Mouse (Mus musculus): ENCODE measurements around the gene Fcrlb. TPM values are rescaled to one million over a fixed set of nuclear protein-coding genes. Genes with fewer than 3 reads are reported as not detected.

The Fcrlb gene
- polyA plus RNA-seq, 1 experiment from 2014 or later, result 0.29 TPM

GRCm38 (mm10) chr1:170862435-170862717 lies 50.4 kb downstream of the Fcrlb start:
- Histone ChIP-seq H3K4me1 (ENCODE audit: control insufficient read depth, insufficient read depth, low read length) (0 out of 2 replicates have a peak, but pooled peaks cover 3% of the 10 kb centered on the region), H3K9me3 (ENCODE audit: control insufficient read depth, low read length) (no peaks in the 10 kb centered on the region), H3K9ac (ENCODE audit: low read length) (no peak overlapping the region), H3K27me3 (ENCODE audit: control insufficient read depth, insufficient read depth, low read length) (no peaks in the 10 kb centered on the region), H3K27ac (ENCODE audit: low read depth, low read length) (no peak overlapping the region), H3K4me3 (ENCODE audit: low read depth, low read length) (no peak overlapping the region), H3K36me3 (ENCODE audit: control insufficient read depth, insufficient read depth, low read length) (no peaks in the 10 kb centered on the region), H3K4me2 (ENCODE audit: low read depth) (no peak overlapping the region)
- DNase-seq (ENCODE audit: low spot score) (no peak), ATAC-seq (ENCODE audit: insufficient read depth, low FRiP score, low TSS enrichment) (no peak)
- WGBS, result 89% methylated on average over 3 of the region's 3 CpGs

GRCm38 (mm10) chr1:170861671-170862434 lies 50.9 kb downstream of the Fcrlb start:
- ATAC-seq (ENCODE audit: insufficient read depth, low FRiP score, low TSS enrichment) (no peak), DNase-seq (ENCODE audit: low spot score) (no peak)
- H3K4me2 ChIP-seq (ENCODE audit: low read depth), result no peak overlapping the region
- no peaks in the 10 kb centered on the region for H3K36me3 ChIP-seq (ENCODE audit: control insufficient read depth, insufficient read depth, low read length)
- no peaks in the 10 kb centered on the region for H3K27me3 ChIP-seq (ENCODE audit: control insufficient read depth, insufficient read depth, low read length)
- no peak overlapping the region for H3K9ac ChIP-seq (ENCODE audit: low read length)
- no peaks in the 10 kb centered on the region for H3K9me3 ChIP-seq (ENCODE audit: control insufficient read depth, low read length)
- 81% methylated on average over 13 of the region's 13 CpGs for WGBS
- H3K27ac ChIP-seq (ENCODE audit: low read depth, low read length), result no peak overlapping the region
- H3K4me1 ChIP-seq (ENCODE audit: control insufficient read depth, insufficient read depth, low read length), result 0 out of 2 replicates have a peak, but pooled peaks cover under 1% of the 10 kb centered on the region
- no peak overlapping the region for H3K4me3 ChIP-seq (ENCODE audit: low read depth, low read length)

- DNase-seq (ENCODE audit: low spot score), result no peak
- Histone ChIP-seq H3K4me1 (ENCODE audit: control insufficient read depth, insufficient read depth, low read length) (no peaks in the 10 kb centered on the region), H3K27ac (ENCODE audit: low read depth, low read length) (no peak overlapping the region), H3K9ac (ENCODE audit: low read length) (no peak overlapping the region), H3K27me3 (ENCODE audit: control insufficient read depth, insufficient read depth, low read length) (no peaks in the 10 kb centered on the region), H3K4me2 (ENCODE audit: low read depth) (no peak overlapping the region), H3K36me3 (ENCODE audit: control insufficient read depth, insufficient read depth, low read length) (no peaks in the 10 kb centered on the region), H3K9me3 (ENCODE audit: control insufficient read depth, low read length) (no peaks in the 10 kb centered on the region), H3K4me3 (ENCODE audit: low read depth, low read length) (no peak overlapping the region)
- WGBS, result 84% methylated on average over 2 of the region's 2 CpGs
- ATAC-seq (ENCODE audit: insufficient read depth, low FRiP score, low TSS enrichment), result no peak
Measured at GRCm38 (mm10) chr1:170858872-170859271, 53.9 kb downstream of the Fcrlb start.

GRCm38 (mm10) chr1:170857369-170857768 lies 55.4 kb downstream of the Fcrlb start:
- Histone ChIP-seq H3K27me3 (ENCODE audit: control insufficient read depth, insufficient read depth, low read length) (no peaks in the 10 kb centered on the region), H3K4me1 (ENCODE audit: control insufficient read depth, insufficient read depth, low read length) (no peaks in the 10 kb centered on the region), H3K4me2 (ENCODE audit: low read depth) (no peak overlapping the region), H3K4me3 (ENCODE audit: low read depth, low read length) (no peak overlapping the region), H3K27ac (ENCODE audit: low read depth, low read length) (no peak overlapping the region), H3K9me3 (ENCODE audit: control insufficient read depth, low read length) (no peaks in the 10 kb centered on the region), H3K9ac (ENCODE audit: low read length) (no peak overlapping the region), H3K36me3 (ENCODE audit: control insufficient read depth, insufficient read depth, low read length) (no peaks in the 10 kb centered on the region)
- ATAC-seq (ENCODE audit: insufficient read depth, low FRiP score, low TSS enrichment), result no peak
- DNase-seq (ENCODE audit: low spot score), result no peak
- 77% methylated on average over 2 of the region's 2 CpGs for WGBS

Other genes starting within 250 kb of the Fcrlb start
- gene Atf6, start 45.2 kb downstream of the Fcrlb start, polyA plus RNA-seq (2014; fragmentation: Nextera tagmentation; extraction: Ambion mirVana), result 10.7 and 11.9 TPM in 2 replicates
- 0.56 TPM in 1 of 2 replicates, not detected in the other for gene Gm26620, start 27.9 kb downstream of the Fcrlb start, polyA plus RNA-seq (2014; fragmentation: Nextera tagmentation; extraction: Ambion mirVana)
- 32.9 and 37.4 TPM in 2 replicates for gene Dusp12, start 27.4 kb downstream of the Fcrlb start, polyA plus RNA-seq (2014; fragmentation: Nextera tagmentation; extraction: Ambion mirVana)
- not detected in 2 replicates for gene Fcrla, start 14.6 kb upstream of the Fcrlb start, polyA plus RNA-seq (2014; fragmentation: Nextera tagmentation; extraction: Ambion mirVana)
- 0.16 TPM in 1 of 2 replicates, not detected in the other for gene Fcgr2b, start 63.6 kb upstream of the Fcrlb start, polyA plus RNA-seq (2014; fragmentation: Nextera tagmentation; extraction: Ambion mirVana)
- gene Fcgr4, start 106.0 kb upstream of the Fcrlb start, polyA plus RNA-seq (2014; fragmentation: Nextera tagmentation; extraction: Ambion mirVana), result 0.19 and 0.26 TPM in 2 replicates
- gene Fcgr3, start 152.0 kb upstream of the Fcrlb start, polyA plus RNA-seq (2014; fragmentation: Nextera tagmentation; extraction: Ambion mirVana), result 5.6 and 6.7 TPM in 2 replicates
- 2.2 and 2.8 TPM in 2 replicates for gene Cfap126, start 201.0 kb upstream of the Fcrlb start, polyA plus RNA-seq (2014; fragmentation: Nextera tagmentation; extraction: Ambion mirVana)
- gene Sdhc, start 237.7 kb upstream of the Fcrlb start, polyA plus RNA-seq (2014; fragmentation: Nextera tagmentation; extraction: Ambion mirVana), result 280 and 291 TPM in 2 replicates
- gene Mpz, start 237.8 kb upstream of the Fcrlb start, polyA plus RNA-seq (2014; fragmentation: Nextera tagmentation; extraction: Ambion mirVana), result 2.9 and 4.2 TPM in 2 replicates